18 mouse cellular contexts compared by ENCODE assay signal in the genomic region with DNA sequence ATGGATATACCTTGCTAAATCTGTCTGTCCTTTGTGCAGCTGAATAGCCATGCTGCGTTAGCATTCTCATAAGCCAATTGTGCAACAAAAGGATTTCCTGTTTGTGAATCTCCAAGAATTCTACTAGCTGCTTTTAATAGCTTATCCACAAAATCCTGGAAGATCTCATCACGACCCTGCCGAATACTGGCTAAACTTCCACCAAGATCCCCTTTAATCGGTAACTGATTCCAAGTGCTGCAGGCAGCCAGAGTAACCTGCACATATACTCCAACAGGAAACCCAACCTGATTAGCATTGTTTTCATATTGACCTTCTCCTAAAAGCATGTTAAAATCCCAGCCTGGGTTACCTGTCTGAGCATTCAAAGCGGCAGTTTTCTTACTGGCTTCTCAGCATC. TPM values are rescaled to one million over a fixed set of nuclear protein-coding genes. Genes with fewer than 3 reads are reported as not detected.
"Had no signal": no experiment of that assay in that cellular context is flagged by ENCODE, and none has a peak within 500 bp of the region (broad histone marks: within the 10 kb centered on the region; RNA-seq: fewer than 3 reads in every experiment).

No protein-coding gene starts in this region.

- ATAC-seq: intestine, embryonic 15.5 days; midbrain, embryonic 16.5 days had no signal

- H3K4me2 ChIP-seq: intestine, embryonic 15.5 days; limb, embryonic 15.5 days; midbrain, embryonic 12.5 days; neural tube, embryonic 13.5 days had no signal

- H3K27me3 ChIP-seq: intestine, embryonic 15.5 days; limb, embryonic 15.5 days; midbrain, embryonic 12.5 days; neural tube, embryonic 13.5 days had no signal

- H3K9ac ChIP-seq: intestine, embryonic 15.5 days; limb, embryonic 15.5 days; liver, embryonic 14.5 days; midbrain, embryonic 12.5 days; neural tube, embryonic 13.5 days had no signal

- H3K4me3 ChIP-seq: intestine, embryonic 15.5 days; limb, embryonic 15.5 days; midbrain, embryonic 12.5 days; neural tube, embryonic 13.5 days had no signal

- H3K9me3 ChIP-seq: intestine, embryonic 15.5 days; limb, embryonic 15.5 days; midbrain, embryonic 12.5 days; neural tube, embryonic 13.5 days had no signal

- H3K4me1 ChIP-seq: intestine, embryonic 15.5 days; limb, embryonic 15.5 days; midbrain, embryonic 12.5 days; neural tube, embryonic 13.5 days had no signal

- H3K36me3 ChIP-seq: intestine, embryonic 15.5 days; limb, embryonic 15.5 days; midbrain, embryonic 12.5 days; neural tube, embryonic 13.5 days had no signal

- H3K27ac ChIP-seq: intestine, embryonic 15.5 days; limb, embryonic 15.5 days; liver, embryonic 14.5 days; midbrain, embryonic 12.5 days; neural tube, embryonic 13.5 days had no signal

- DNase-seq: layer of hippocampus, postnatal 36 days; lung, adult 18-20 months; retina, postnatal 1 day; right cerebral cortex, postnatal 14 days had no signal

RNA-seq across cellular contexts. Expression of a gene that starts 14.4 kb away (rescaled TPM):
- total RNA-seq: layer of hippocampus, postnatal 36 days; left cerebral cortex, adult 8-10 months; left cerebral cortex, postnatal 25 days; megakaryocyte-erythroid progenitor cell, adult 5-6 weeks had no signal
- polyA plus RNA-seq: intestine, embryonic 15.5 days; limb, embryonic 11.5 days; limb, embryonic 15.5 days; lung, embryonic 16.5 days; midbrain, embryonic 12.5 days; midbrain, embryonic 16.5 days; neural tube, embryonic 13.5 days; spleen, adult 2 months; stomach, embryonic 16.5 days; urinary bladder, adult 2 months had no signal

RNA-seq across cellular contexts. Expression of a gene that starts 31.0 kb away (rescaled TPM):
- total RNA-seq: layer of hippocampus, postnatal 36 days; left cerebral cortex, adult 8-10 months; left cerebral cortex, postnatal 25 days; megakaryocyte-erythroid progenitor cell, adult 5-6 weeks had no signal
- polyA plus RNA-seq: limb, embryonic 11.5 days; limb, embryonic 15.5 days; lung, embryonic 16.5 days; midbrain, embryonic 12.5 days; midbrain, embryonic 16.5 days; neural tube, embryonic 13.5 days; urinary bladder, adult 2 months had no signal

RNA-seq across cellular contexts. Expression of a gene that starts 34.3 kb away (rescaled TPM):
- total RNA-seq: megakaryocyte-erythroid progenitor cell, adult 5-6 weeks had no signal
- polyA plus RNA-seq: intestine, embryonic 15.5 days; limb, embryonic 11.5 days; liver, embryonic 14.5 days; lung, embryonic 16.5 days; midbrain, embryonic 12.5 days; midbrain, embryonic 16.5 days; neural tube, embryonic 13.5 days; stomach, embryonic 16.5 days; urinary bladder, adult 2 months had no signal

RNA-seq across cellular contexts. Expression of a gene that starts 53.3 kb away (rescaled TPM):
- total RNA-seq: layer of hippocampus, postnatal 36 days; left cerebral cortex, adult 8-10 months; left cerebral cortex, postnatal 25 days; megakaryocyte-erythroid progenitor cell, adult 5-6 weeks had no signal
- polyA plus RNA-seq: limb, embryonic 11.5 days; limb, embryonic 15.5 days; lung, embryonic 16.5 days; midbrain, embryonic 12.5 days; midbrain, embryonic 16.5 days; neural tube, embryonic 13.5 days; urinary bladder, adult 2 months had no signal

RNA-seq across cellular contexts. Expression of a gene that starts 59.1 kb away (rescaled TPM):
- polyA plus RNA-seq: limb, embryonic 11.5 days; limb, embryonic 15.5 days; lung, embryonic 16.5 days; midbrain, embryonic 12.5 days; midbrain, embryonic 16.5 days had no signal
